Mouse (Mus musculus): ENCODE measurements around the gene Olfr31.

DNA sequence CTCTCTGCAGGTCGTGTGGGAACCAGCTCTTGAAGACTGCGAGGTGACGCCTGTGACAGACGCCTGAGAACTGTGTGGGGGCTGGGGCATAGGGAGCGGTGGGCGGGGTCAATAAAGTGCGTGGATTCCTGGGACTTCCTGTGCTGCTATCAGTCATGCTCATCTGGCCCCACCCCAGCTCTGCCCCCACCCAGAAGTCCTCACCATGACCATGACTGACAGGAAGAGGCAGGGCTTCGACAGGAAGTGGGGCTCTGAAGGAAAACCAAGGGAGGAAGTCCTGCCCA is 32.7 kb downstream of the Olfr31 start:
- no peak for TF ChIP-seq CTCF (IDR thresholded peaks at IDR 0.05; ENCODE audit: extremely low read depth, insufficient read length, insufficient replicate concordance, low read depth, low read length)
- no peak for TF ChIP-seq POLR2A (IDR thresholded peaks at IDR 0.05; ENCODE audit: low read depth, low read length)
